Mouse (Mus musculus) kidney, adult 9 months (tissue): ENCODE measurements around the gene Skiv2l.
"Not testable (repeated sequence)": the region's sequence is repeated elsewhere in the genome, so short reads cannot be mapped to it uniquely, and the experiment has no call there.

ENCODE experiments used
- DNase-seq: peaks from one replicate; pipeline ENCODE4 v3.0.0; 2022

Gene Skiv2l

DNA sequence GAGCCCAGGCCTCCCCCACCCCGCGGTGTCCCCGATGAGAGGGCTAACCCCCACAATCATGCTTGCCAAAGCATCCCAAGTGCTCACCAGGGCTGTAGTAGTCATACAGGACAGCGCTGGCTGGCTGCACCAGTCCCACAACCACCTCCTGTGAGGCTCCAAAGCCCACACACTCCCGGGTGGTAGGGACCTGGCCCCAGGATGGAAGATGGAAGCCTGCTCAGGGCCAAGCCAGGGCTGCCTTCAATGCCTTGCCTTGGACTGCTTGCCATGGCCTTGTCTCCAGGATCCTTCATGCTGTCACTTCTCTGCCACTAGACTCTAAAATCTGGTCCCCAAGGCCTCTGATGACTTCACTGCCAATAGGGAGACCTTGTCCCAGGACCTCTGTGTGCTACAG, 39.6 kb downstream of the Skiv2l start:
- not testable (repeated sequence) for DNase-seq

DNA sequence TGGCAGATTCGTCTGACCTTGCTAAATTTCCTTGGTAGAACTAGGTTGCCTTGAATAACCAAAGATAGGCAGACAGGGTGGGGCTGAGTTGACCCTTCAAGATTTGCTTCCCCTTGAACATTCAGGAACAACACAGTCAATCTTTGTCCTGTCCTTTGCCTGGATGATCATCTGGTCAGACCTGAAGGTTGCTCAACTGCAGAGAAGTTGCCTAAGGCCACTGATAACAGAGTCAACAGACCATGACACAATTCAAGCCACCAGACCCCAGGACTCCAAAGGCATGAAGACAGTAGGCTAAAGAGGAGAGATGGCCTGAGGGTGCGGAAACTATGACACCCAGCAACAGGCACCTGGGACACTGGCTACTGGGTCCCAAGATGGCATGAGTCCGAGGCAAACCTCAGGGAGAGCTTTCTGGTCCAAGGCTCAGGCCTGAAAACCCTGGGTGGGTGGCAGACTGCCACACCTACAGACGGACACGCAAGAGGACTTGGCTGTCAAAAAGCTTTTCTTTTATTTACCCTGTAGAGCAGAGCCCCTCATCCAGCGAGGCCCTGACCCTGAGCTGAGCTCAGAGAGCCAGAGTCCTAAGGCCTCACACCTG, 41.3 kb downstream of the Skiv2l start:
- DNase-seq = no peak

- DNase-seq = no peak
Observed at GRCm38 (mm10) chr17:34807176-34807575, 42.8 kb downstream of the Skiv2l start.

DNA sequence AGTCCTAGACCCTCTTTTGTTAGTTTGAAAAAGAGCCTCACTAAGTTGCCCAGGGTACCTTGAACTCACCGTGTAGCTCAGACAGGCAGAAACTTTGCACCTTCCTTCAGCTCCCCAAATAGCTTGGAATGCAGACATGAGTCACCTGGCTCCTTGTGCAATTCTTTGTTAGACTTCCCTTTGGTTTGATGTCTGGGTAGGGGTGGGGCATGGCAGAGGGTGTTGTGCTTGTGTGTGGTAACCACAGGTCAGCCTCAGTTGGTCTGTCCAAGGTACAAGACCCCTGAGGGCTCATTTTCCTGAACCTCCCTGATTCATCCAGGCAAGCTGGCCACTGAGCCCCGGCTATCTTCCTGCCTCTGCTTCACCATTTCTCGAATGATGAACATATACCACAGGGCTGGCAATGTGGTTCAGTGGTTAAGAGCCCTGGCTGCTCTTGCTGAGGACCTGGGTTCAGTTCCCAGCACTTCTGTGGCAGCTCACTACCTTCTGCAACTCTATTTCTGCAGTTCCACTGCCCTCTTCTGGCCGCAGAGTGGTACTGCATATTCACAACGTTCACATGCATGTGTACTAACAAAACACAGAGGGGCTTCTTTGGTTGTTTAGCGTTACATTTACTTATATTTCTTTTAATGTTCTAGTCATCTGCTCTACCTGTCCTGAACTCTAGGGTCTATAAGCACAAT, 45.0 kb downstream of the Skiv2l start:
- DNase-seq = no peak

DNA sequence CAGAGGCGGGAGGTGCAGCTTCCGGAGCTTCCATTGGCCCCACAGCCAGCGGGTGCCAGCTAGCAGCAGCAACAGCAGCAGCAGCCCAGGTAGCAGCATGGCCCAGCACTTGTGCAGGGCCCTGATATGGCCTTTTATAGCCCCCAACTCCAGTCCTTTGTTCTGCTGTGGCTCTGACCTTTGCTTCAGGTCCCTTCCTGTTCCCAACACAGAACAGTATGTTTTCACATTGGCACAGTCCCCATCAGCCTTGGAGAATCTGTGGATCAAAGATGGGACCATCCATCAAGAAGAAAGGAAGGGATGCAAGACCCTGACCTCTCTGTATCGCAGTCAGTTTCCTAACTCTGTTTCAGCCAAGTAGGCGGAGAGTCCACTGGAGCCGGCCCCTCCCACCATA, 45.7 kb downstream of the Skiv2l start, which contains the start of gene Cyp21a1:
Gene Cyp21a1, minus strand, starts transcription at position 261 of the 400 bp plus-strand sequence.
- DNase-seq = not testable (repeated sequence)

DNA sequence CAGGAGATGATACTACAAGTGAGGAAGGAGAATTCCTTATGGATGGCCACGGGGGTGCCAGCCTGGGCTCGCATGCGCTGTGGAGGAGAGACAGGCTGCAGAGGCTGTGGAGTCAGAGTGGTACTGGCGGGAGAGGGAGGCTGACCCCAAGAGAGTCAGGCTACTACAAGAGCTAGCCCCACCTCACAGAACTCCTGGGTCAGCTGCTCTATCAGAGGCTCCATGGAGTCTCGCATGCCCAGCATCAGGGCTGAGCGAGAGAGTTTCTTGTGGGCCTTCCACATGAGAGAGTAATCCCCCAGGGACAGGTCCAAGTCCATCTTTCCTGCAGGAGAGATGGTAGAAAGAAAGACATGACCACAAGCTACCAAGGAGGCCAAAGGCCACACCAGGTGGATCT, 46.6 kb downstream of the Skiv2l start:
- DNase-seq = not testable (repeated sequence)

- not testable (repeated sequence) for DNase-seq
Observed at GRCm38 (mm10) chr17:34802756-34803155, 47.3 kb downstream of the Skiv2l start.

- DNase-seq = not testable (repeated sequence)
Observed at GRCm38 (mm10) chr17:34800781-34801305, 49.2 kb downstream of the Skiv2l start.

- DNase-seq = no peak
Observed at GRCm38 (mm10) chr17:34799531-34799925, 50.5 kb downstream of the Skiv2l start.

GRCm38 (mm10) chr17:34798866-34799530, 51.0 kb downstream of the Skiv2l start:
- DNase-seq = no peak

GRCm38 (mm10) chr17:34798071-34798470, 51.9 kb downstream of the Skiv2l start:
- not testable (repeated sequence) for DNase-seq

GRCm38 (mm10) chr17:34797211-34797995, 52.6 kb downstream of the Skiv2l start:
- DNase-seq = not testable (repeated sequence)

- peak; percentile 11 for DNase-seq
Observed at GRCm38 (mm10) chr17:34796311-34797140, 53.5 kb downstream of the Skiv2l start.

DNA sequence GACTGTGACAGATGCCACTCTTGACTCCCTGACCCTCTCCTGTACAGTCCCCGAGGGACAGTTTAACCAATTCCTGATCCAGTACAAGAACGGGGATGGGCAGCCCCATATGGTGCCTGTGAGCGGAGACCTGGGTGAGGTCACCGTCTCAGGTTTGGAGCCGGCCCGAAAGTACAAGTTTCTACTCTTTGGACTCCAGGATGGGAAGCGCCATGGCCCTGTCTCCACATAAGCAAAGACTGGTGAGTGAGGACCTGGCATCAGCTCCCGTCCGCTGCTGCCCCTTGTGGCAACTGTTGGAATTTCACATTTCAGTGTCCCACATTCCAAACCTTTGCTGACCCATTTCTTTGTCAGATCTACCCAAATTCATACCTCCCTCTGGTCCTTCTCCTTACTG, 54.4 kb downstream of the Skiv2l start:
- peak; percentile 59 for DNase-seq

DNA sequence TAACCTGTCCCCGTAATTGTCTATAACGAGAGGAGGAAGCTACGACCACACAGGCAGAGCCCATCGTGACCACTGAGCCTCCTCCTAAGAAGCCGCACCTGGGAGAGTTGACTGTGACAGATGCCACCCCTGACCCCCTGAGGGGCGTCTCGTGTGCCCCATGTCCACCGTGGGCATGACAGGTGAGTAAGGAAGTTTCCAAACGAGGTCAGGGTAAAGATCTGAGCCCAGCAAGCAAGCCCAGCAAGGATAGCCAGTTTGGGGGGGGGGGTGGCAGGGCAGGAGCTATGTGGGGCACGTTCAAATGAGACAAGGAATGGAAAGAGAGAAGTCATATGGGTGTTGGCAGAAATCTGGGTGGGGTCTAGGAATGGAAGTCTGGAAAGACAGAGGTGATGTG, 55.0 kb downstream of the Skiv2l start:
- no peak for DNase-seq
